Mouse (Mus musculus) liver, embryonic 16.5 days (tissue): ENCODE results near the gene Mark2. TPM values are rescaled to one million over a fixed set of nuclear protein-coding genes. Genes with fewer than 3 reads are reported as not detected.

Experiments used
- ATAC-seq: fragments of 200-750 bp; cut with Nextera tagmentation; 2 replicates; pipeline ENCODE4 v1.8.0; 2017; ENCODE audit warnings: low read depth, mild to moderate bottlenecking, moderate number of reproducible peaks, moderate library complexity
- H3K27ac ChIP-seq: fragments of 300-500 bp; sonication (generic); 2 replicates; pipeline ENCODE4 v1.5.1; 2014; ENCODE audit warnings: mild to moderate bottlenecking, low read length
- H3K27me3 ChIP-seq: fragments of 300-500 bp; sonication (generic); 2 replicates; pipeline ENCODE4 v1.6.1; 2014; ENCODE audit warnings: low read depth, low read length, mixed read lengths; ENCODE audit not compliant: control insufficient read depth, insufficient read depth
- H3K36me3 ChIP-seq: fragments of 300-500 bp; sonication (generic); 2 replicates; pipeline ENCODE4 v1.6.1; 2014; ENCODE audit warnings: mild to moderate bottlenecking; ENCODE audit not compliant: control insufficient read depth, insufficient read depth
- H3K4me1 ChIP-seq: fragments of 300-500 bp; sonication (generic); 2 replicates; pipeline ENCODE4 v1.6.1; 2014; ENCODE audit warnings: low read depth, low read length, mixed read lengths; ENCODE audit not compliant: control insufficient read depth
- H3K4me2 ChIP-seq: fragments of 300-500 bp; sonication (generic); 2 replicates; pipeline ENCODE4 v1.6.1; 2014; ENCODE audit warnings: low read depth, low read length, mixed read lengths
- H3K4me3 ChIP-seq: fragments of 300-500 bp; sonication (generic); 2 replicates; pipeline ENCODE4 v1.5.1; 2014; ENCODE audit warnings: low read depth, mild to moderate bottlenecking, low read length
- H3K9ac ChIP-seq: fragments of 300-500 bp; sonication (generic); 2 replicates; pipeline ENCODE4 v1.6.1; 2014; ENCODE audit warnings: low read depth, low read length
- H3K9me3 ChIP-seq: fragments of 300-500 bp; sonication (generic); replicated peaks from 2 replicates; pipeline ENCODE4 v1.6.1; 2016; ENCODE audit warnings: low read length; ENCODE audit not compliant: control insufficient read depth
- WGBS: fragments of 180-500 bp; shearing (Covaris S2); extraction: QIAGEN DNeasy Blood & Tissue Kit; methylation state at CpG from one replicate; pipeline ENCODE4 v1.1.7; 2014; ENCODE audit not compliant: insufficient replicate concordance; 5-methylcytosine and 5-hydroxymethylcytosine counted together
- polyA plus RNA-seq: library from polyadenylated mRNA; unstranded; fragments of >200 nt; fragmentation: Nextera tagmentation; extraction: Ambion mirVana; gene quantifications from 2 replicates; pipeline ENCODE4 v1.2.1, GENCODE M21; 2015

Mark2 gene
- polyA plus RNA-seq, 1 experiment from 2014 or later = 15.3 TPM

- no peak overlapping the region for H3K27ac ChIP-seq
- H3K4me3 ChIP-seq = no peak overlapping the region
- ATAC-seq = no peak
- no peaks in the 10 kb centered on the region for H3K27me3 ChIP-seq
- no peak overlapping the region for H3K4me2 ChIP-seq
- 58% methylated on average over 8 of the region's 8 CpGs for WGBS
- H3K36me3 ChIP-seq = no peaks in the 10 kb centered on the region
- no peak overlapping the region for H3K9ac ChIP-seq
- H3K4me1 ChIP-seq = peaks cover 35% of the 10 kb centered on the region
- no peaks in the 10 kb centered on the region for H3K9me3 ChIP-seq
These were observed 26.6 kb downstream of the Mark2 start for GRCm38 (mm10) chr19:7314976-7315586.

GRCm38 (mm10) chr19:7313660-7314059 lies 28.0 kb downstream of the Mark2 start:
- Histone ChIP-seq H3K4me2 (no peak overlapping the region), H3K9me3 (no peaks in the 10 kb centered on the region), H3K4me3 (no peak overlapping the region), H3K36me3 (no peaks in the 10 kb centered on the region), H3K27me3 (no peaks in the 10 kb centered on the region), H3K9ac (no peak overlapping the region), H3K27ac (no peak overlapping the region), H3K4me1 (peaks cover 50% of the 10 kb centered on the region)
- ATAC-seq = no peak
- 22% methylated on average over 2 of the region's 2 CpGs for WGBS

- Histone ChIP-seq H3K27me3 (no peaks in the 10 kb centered on the region), H3K27ac (peak overlapping the region; percentile 43; the same call in 1 of the 2 replicates), H3K9me3 (no peaks in the 10 kb centered on the region), H3K4me1 (peaks cover 71% of the 10 kb centered on the region), H3K36me3 (no peaks in the 10 kb centered on the region), H3K4me2 (peak overlapping the region; percentile 26; the same call in 1 of the 2 replicates), H3K4me3 (no peak overlapping the region), H3K9ac (no peak overlapping the region)
- no peak for ATAC-seq
- WGBS = 29% methylated on average over 10 of the region's 10 CpGs
These were observed 30.4 kb downstream of the Mark2 start for GRCm38 (mm10) chr19:7311306-7311705.

- H3K4me2 ChIP-seq = peak overlapping the region; percentile 26
- peaks cover 71% of the 10 kb centered on the region for H3K4me1 ChIP-seq
- no peak overlapping the region for H3K4me3 ChIP-seq
- H3K36me3 ChIP-seq = no peaks in the 10 kb centered on the region
- no peaks in the 10 kb centered on the region for H3K27me3 ChIP-seq
- peak overlapping the region; percentile 54 for H3K27ac ChIP-seq
- no peak overlapping the region for H3K9ac ChIP-seq
- no peaks in the 10 kb centered on the region for H3K9me3 ChIP-seq
- 20% methylated on average over 5 of the region's 5 CpGs for WGBS
- ATAC-seq = peak; percentile 83
These were observed 31.0 kb downstream of the Mark2 start for GRCm38 (mm10) chr19:7310704-7311103.

GRCm38 (mm10) chr19:7309738-7310330 lies 31.8 kb downstream of the Mark2 start:
- Histone ChIP-seq H3K36me3 (no peaks in the 10 kb centered on the region), H3K9ac (no peak overlapping the region), H3K4me2 (no peak overlapping the region), H3K4me1 (peaks cover 74% of the 10 kb centered on the region), H3K9me3 (no peaks in the 10 kb centered on the region), H3K27ac (no peak overlapping the region; the same call in 1 of the 2 replicates), H3K4me3 (no peak overlapping the region), H3K27me3 (no peaks in the 10 kb centered on the region)
- ATAC-seq = no peak
- 37% methylated on average over 2 of the region's 2 CpGs for WGBS

- peaks cover 74% of the 10 kb centered on the region for H3K4me1 ChIP-seq
- H3K27me3 ChIP-seq = no peaks in the 10 kb centered on the region
- peak overlapping the region; percentile 1 for H3K4me3 ChIP-seq
- 17% methylated on average over 8 of the region's 8 CpGs for WGBS
- peak; percentile 64 for ATAC-seq
- peak overlapping the region; percentile 39 for H3K27ac ChIP-seq
- H3K36me3 ChIP-seq = no peaks in the 10 kb centered on the region
- no peaks in the 10 kb centered on the region for H3K9me3 ChIP-seq
- peak overlapping the region; percentile 41 for H3K4me2 ChIP-seq
- 0 out of 2 replicates have a peak overlapping the region, but pooled peaks have one; percentile 1 for H3K9ac ChIP-seq
These were observed 33.5 kb downstream of the Mark2 start for GRCm38 (mm10) chr19:7307995-7308770.

- WGBS = 65% methylated on average over 3 of the region's 3 CpGs
- H3K4me3 ChIP-seq = no peak overlapping the region
- no peaks in the 10 kb centered on the region for H3K9me3 ChIP-seq
- no peaks in the 10 kb centered on the region for H3K27me3 ChIP-seq
- no peak overlapping the region for H3K9ac ChIP-seq
- H3K27ac ChIP-seq = no peak overlapping the region
- no peak for ATAC-seq
- no peak overlapping the region for H3K4me2 ChIP-seq
- peaks cover 75% of the 10 kb centered on the region for H3K4me1 ChIP-seq
- H3K36me3 ChIP-seq = no peaks in the 10 kb centered on the region
These were observed 34.7 kb downstream of the Mark2 start for GRCm38 (mm10) chr19:7306968-7307367.

GRCm38 (mm10) chr19:7305380-7306310 lies 36.0 kb downstream of the Mark2 start:
- Histone ChIP-seq H3K4me2 (no peak overlapping the region), H3K27ac (no peak overlapping the region), H3K36me3 (no peaks in the 10 kb centered on the region), H3K9ac (no peak overlapping the region), H3K4me3 (no peak overlapping the region), H3K9me3 (no peaks in the 10 kb centered on the region), H3K27me3 (no peaks in the 10 kb centered on the region), H3K4me1 (peaks cover 65% of the 10 kb centered on the region)
- no peak for ATAC-seq
- WGBS = 42% methylated on average over 10 of the region's 11 CpGs
